Mouse (Mus musculus) small intestine, adult 2 months (tissue): ENCODE data around the gene B4galt4.

ENCODE experiments used
- CTCF ChIP-seq: fragments of 200-500 bp; IDR thresholded peaks from 2 replicates; pipeline ENCODE4 v1.5.1; 2012; ENCODE audit warnings: low read depth, mild to moderate bottlenecking, control low read depth, inconsistent platforms, low read length, moderate library complexity, mixed read lengths; ENCODE audit not compliant: insufficient replicate concordance, insufficient read length; ENCODE audit errors: extremely low read depth
- POLR2A ChIP-seq: fragments of 200-500 bp; IDR thresholded peaks from 2 replicates; pipeline ENCODE4 v1.6.1; 2012; ENCODE audit warnings: low read depth, mild to moderate bottlenecking, control low read depth, inconsistent platforms, low read length, moderate library complexity

DNA sequence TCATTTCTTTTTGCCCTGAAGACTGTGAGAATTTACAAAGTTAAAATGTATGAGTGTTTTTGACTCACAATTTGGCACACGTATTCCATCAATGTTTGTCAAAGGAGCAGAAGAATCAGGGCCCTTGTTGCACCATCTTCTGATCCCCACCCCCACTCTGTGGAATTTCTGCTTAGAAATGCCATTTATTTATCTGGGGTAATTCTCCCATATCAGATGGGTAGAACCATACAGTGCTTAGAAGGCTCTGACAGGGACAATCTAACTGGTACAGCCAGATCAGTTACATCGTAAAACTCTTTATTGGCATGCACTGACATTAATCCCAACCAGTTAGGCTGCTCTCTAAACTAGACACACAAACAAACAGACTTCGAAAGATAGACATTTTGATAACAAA is 47.9 kb downstream of the B4galt4 start:
- TF ChIP-seq CTCF (no peak), POLR2A (no peak)
